Comparison of ENCODE assay signal across 8 mouse cellular contexts in the genomic region with DNA sequence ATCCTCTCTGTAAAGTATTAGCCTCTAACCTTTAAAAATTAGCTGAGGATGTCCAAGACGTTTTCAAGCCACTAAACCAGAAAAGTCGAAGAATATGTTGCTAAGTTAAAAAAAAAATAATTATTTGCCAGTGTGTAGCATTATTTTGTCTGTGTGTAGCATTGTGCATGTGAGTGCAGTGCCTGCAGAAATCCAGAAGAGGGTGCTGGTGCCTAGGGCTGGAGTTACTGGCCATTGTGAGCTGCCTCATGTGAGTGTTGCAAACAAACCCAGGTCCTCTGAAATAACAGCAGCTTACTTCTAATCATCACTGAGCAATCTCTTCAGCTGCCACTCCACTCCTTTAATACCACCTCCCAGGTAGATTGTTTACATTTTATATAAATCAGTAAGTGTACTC.
DNase-seq lines count a peak whose midpoint lies in the region; ATAC-seq and TF ChIP-seq lines count a peak whose summit lies in the region.
"Had no signal": no experiment of that assay in that cellular context is flagged by ENCODE, and none has a peak within 500 bp of the region (broad histone marks: within the 10 kb centered on the region; RNA-seq: fewer than 3 reads in every experiment).

No protein-coding gene starts in this region.

- WGBS in embryonic facial prominence, embryonic 11.5 days: 54% methylated on average over 2 of the region's 2 CpGs

- no peak overlapping the region for H3K27ac ChIP-seq in left cerebral cortex, adult 2 months
- H3K27ac ChIP-seq in ES-Bruce4 (ENCODE audit: insufficient read depth, low read length): no peak overlapping the region
- H3K27ac ChIP-seq in embryonic facial prominence, embryonic 11.5 days (replicated peaks; ENCODE audit: low read depth, low read length): no peak overlapping the region

- TF ChIP-seq POLR2A in ES-Bruce4 (IDR thresholded peaks at IDR 0.05; ENCODE audit: insufficient read depth, low read length): no peak

- in situ Hi-C loops in Patski (cut with MboI; ENCODE audit: low pct_unique_long_range_greater_than_20kb): loop anchor here (10.0 kb wide), 2 partner anchors 808 to 1788 kb away; no protein-coding TSS in a partner anchor

- POLR2A ChIA-PET in Patski (lab: Charles Lee): interaction anchor here (0.6 kb wide), 1 partner anchor 1206 kb away, joined by 3 read pairs; no protein-coding TSS in a partner anchor

- H3K27me3 ChIP-seq in ES-Bruce4 (ENCODE audit: control insufficient read depth, insufficient read depth, low read length, poor library complexity, severe bottlenecking): no peaks in the 10 kb centered on the region
- H3K27me3 ChIP-seq in Patski: no peaks in the 10 kb centered on the region
- no peaks in the 10 kb centered on the region for H3K27me3 ChIP-seq in embryonic facial prominence, embryonic 11.5 days (ENCODE audit: control insufficient read depth, insufficient read depth, low read length)

- no peak for DNase-seq in left cerebral cortex, adult 2 months (ENCODE audit: extremely low spot score in 1 of 2, low spot score in 2 of 2)
- DNase-seq in left cerebral cortex, postnatal 4 days: no peak
- no peak for DNase-seq in Patski (ENCODE audit: low read depth, low spot score)
- DNase-seq in embryonic facial prominence, embryonic 11.5 days (ENCODE audit: low spot score): peak; percentile 29
- no peak for DNase-seq in right cerebral cortex, postnatal 25 days
- no peak for DNase-seq in T-cell, adult 2 months (ENCODE audit: low spot score)
- DNase-seq: lung, postnatal 10 days had no signal

- H3K4me1 ChIP-seq in ES-Bruce4 (ENCODE audit: control insufficient read depth, insufficient read depth, low read length): no peaks in the 10 kb centered on the region
- H3K4me1 ChIP-seq in embryonic facial prominence, embryonic 11.5 days (ENCODE audit: control insufficient read depth, insufficient read depth, low read length): no peaks in the 10 kb centered on the region

- CTCF ChIA-PET in Patski (lab: Charles Lee): interaction anchor here (0.9 to 1.4 kb wide), 5 partner anchors 9 to 806 kb away, joined by 3 to 4 read pairs (median 3); no protein-coding TSS in a partner anchor

- no peak for TF ChIP-seq EP300 in ES-Bruce4 (IDR thresholded peaks at IDR 0.05; ENCODE audit: insufficient read depth, low read depth, low read length)

- no peak overlapping the region for H3K9ac ChIP-seq in ES-Bruce4 (ENCODE audit: low read depth, poor library complexity, severe bottlenecking)
- no peak overlapping the region for H3K9ac ChIP-seq in embryonic facial prominence, embryonic 11.5 days (replicated peaks; ENCODE audit: low read length)

- peak; percentile 53 for TF ChIP-seq CTCF in left cerebral cortex, adult 2 months (IDR thresholded peaks at IDR 0.05)
- TF ChIP-seq CTCF in ES-Bruce4 (IDR thresholded peaks at IDR 0.05; ENCODE audit: low read depth, low read length) (peak; percentile 80), Patski (IDR thresholded peaks at IDR 0.05) (peak; percentile 92)

- no peak overlapping the region for H3K4me2 ChIP-seq in embryonic facial prominence, embryonic 11.5 days (ENCODE audit: low read depth, low read length)

- no peaks in the 10 kb centered on the region for H3K9me3 ChIP-seq in ES-Bruce4 (replicated peaks; ENCODE audit: control insufficient read depth, insufficient read depth, low read length, poor library complexity, severe bottlenecking)
- H3K9me3 ChIP-seq in embryonic facial prominence, embryonic 11.5 days (replicated peaks; ENCODE audit: control insufficient read depth, low read length): no peaks in the 10 kb centered on the region

- intact Hi-C loops in left cerebral cortex, adult 2 months (cut with DNase I): no loop called here
- intact Hi-C loops in left cerebral cortex, postnatal 4 days (cut with DNase I): no loop called here

- H3K4me3 ChIP-seq in left cerebral cortex, adult 2 months: no peak overlapping the region
- H3K4me3 ChIP-seq in ES-Bruce4 (ENCODE audit: low read depth, low read length): no peak overlapping the region
- no peak overlapping the region for H3K4me3 ChIP-seq in embryonic facial prominence, embryonic 11.5 days (ENCODE audit: low read depth, low read length)

- no peak for ATAC-seq in Patski
- no peak for ATAC-seq in embryonic facial prominence, embryonic 11.5 days (replicated peaks; ENCODE audit: insufficient number of reproducible peaks, low FRiP score, low TSS enrichment, low read depth)

- H3K36me3 ChIP-seq in ES-Bruce4 (ENCODE audit: control insufficient read depth, insufficient read depth, low read length, poor library complexity, severe bottlenecking): no peaks in the 10 kb centered on the region
- H3K36me3 ChIP-seq in embryonic facial prominence, embryonic 11.5 days (replicated peaks; ENCODE audit: control insufficient read depth, insufficient read depth, low read depth, low read length): no peaks in the 10 kb centered on the region
